Mouse (Mus musculus) hindbrain, postnatal 0 days (tissue): ENCODE measurements around the gene Muc5b. TPM values are rescaled to one million over a fixed set of nuclear protein-coding genes. Genes with fewer than 3 reads are reported as not detected.
"Not testable (repeated sequence)": the region's sequence is repeated elsewhere in the genome, so short reads cannot be mapped to it uniquely, and the experiment has no call there.

ENCODE experiments used
- ATAC-seq: fragments of 200-750 bp; cut with Nextera tagmentation; 2 replicates; pipeline ENCODE4 v1.8.0; 2017; ENCODE audit warnings: mild to moderate bottlenecking, moderate TSS enrichment, moderate library complexity
- DNase-seq: peaks from one replicate; pipeline ENCODE4 v3.0.0-alpha.2; 2015; ENCODE audit warnings: low spot score
- H3K27ac ChIP-seq: fragments of 300-500 bp; sonication (generic); 2 replicates; pipeline ENCODE4 v1.5.1; 2014; ENCODE audit warnings: mild to moderate bottlenecking
- H3K27me3 ChIP-seq: fragments of 300-500 bp; sonication (generic); 2 replicates; pipeline ENCODE4 v1.6.1; 2014; ENCODE audit warnings: low read length, mixed read lengths; ENCODE audit not compliant: insufficient read depth
- H3K36me3 ChIP-seq: fragments of 300-500 bp; sonication (generic); 2 replicates; pipeline ENCODE4 v1.6.1; 2014; ENCODE audit warnings: low read length, mixed read lengths; ENCODE audit not compliant: insufficient read depth
- H3K4me1 ChIP-seq: fragments of 300-500 bp; sonication (generic); 2 replicates; pipeline ENCODE4 v1.6.1; 2014; ENCODE audit warnings: antibody characterized with exemption, low read length, mixed read lengths; ENCODE audit not compliant: insufficient read depth
- H3K4me2 ChIP-seq: fragments of 300-500 bp; sonication (generic); 2 replicates; pipeline ENCODE4 v1.6.1; 2014; ENCODE audit warnings: low read depth, mild to moderate bottlenecking, low read length, moderate library complexity, mixed read lengths
- H3K4me3 ChIP-seq: fragments of 300-500 bp; sonication (generic); 2 replicates; pipeline ENCODE4 v1.5.1; 2014; ENCODE audit warnings: low read length
- H3K9ac ChIP-seq: fragments of 300-500 bp; sonication (generic); replicated peaks from 2 replicates; pipeline ENCODE4 v1.6.1; 2014; ENCODE audit warnings: mild to moderate bottlenecking, low read length, moderate library complexity, mixed read lengths
- H3K9me3 ChIP-seq: fragments of 300-500 bp; sonication (generic); 2 replicates; pipeline ENCODE4 v1.6.1; 2016; ENCODE audit warnings: low read length, mixed read lengths
- CTCF ChIP-seq: IDR thresholded peaks from 2 replicates; pipeline ENCODE4 v1.5.1; 2016; ENCODE audit warnings: antibody characterized with exemption, control low read depth, low read depth
- WGBS: fragments of 180-500 bp; shearing (Covaris S2); extraction: QIAGEN DNeasy Blood & Tissue Kit; methylation state at CpG from one replicate; pipeline ENCODE4 v1.1.7; 2014; 5-methylcytosine and 5-hydroxymethylcytosine counted together
- polyA plus RNA-seq: library from polyadenylated mRNA; unstranded; fragments of >200 nt; fragmentation: Nextera tagmentation; extraction: Ambion mirVana; gene quantifications from 2 replicates; pipeline ENCODE4 v1.2.1, GENCODE M21; 2015
- total RNA-seq: library from RNA; depleted of rRNA; stranded (reverse); fragments of >200 nt; gene quantifications from 2 replicates; pipeline ENCODE4 v1.2.3, GENCODE M21; 2014; rRNA removed

Muc5b gene
- not detected in 2 replicates for total RNA-seq
- polyA plus RNA-seq, result 0.03 TPM in 2 replicates

GRCm38 (mm10) chr7:141838779-141839178 lies at the start of gene Muc5b:
Gene Muc5b (plus strand): TSS chr7:141839070.
- H3K36me3 ChIP-seq, result no peaks in the 10 kb centered on the region
- ATAC-seq, result 0 out of 2 replicates have a peak, but pooled peaks have one; percentile 27
- H3K9me3 ChIP-seq, result no peaks in the 10 kb centered on the region
- DNase-seq, result peak; percentile 23
- H3K4me1 ChIP-seq, result no peaks in the 10 kb centered on the region
- no peak within 1 kb of the TSS for H3K9ac ChIP-seq
- no peaks in the 10 kb centered on the region for H3K27me3 ChIP-seq
- no peak for TF ChIP-seq CTCF
- no peak within 1 kb of the TSS for H3K27ac ChIP-seq
- 62% methylated on average over 5 of the region's 5 CpGs for WGBS
- H3K4me2 ChIP-seq, result no peak within 1 kb of the TSS
- no peak within 1 kb of the TSS for H3K4me3 ChIP-seq

GRCm38 (mm10) chr7:141794251-141794650 lies 44.6 kb upstream of the Muc5b start:
- DNase-seq (no peak), ATAC-seq (no peak)
- WGBS, result 100% methylated on average over 1 of the region's 1 CpGs
- no peak for TF ChIP-seq CTCF
- no peak overlapping the region for H3K4me2 ChIP-seq
- H3K36me3 ChIP-seq, result no peaks in the 10 kb centered on the region
- H3K4me1 ChIP-seq, result no peaks in the 10 kb centered on the region
- no peak overlapping the region for H3K9ac ChIP-seq
- H3K27ac ChIP-seq, result no peak overlapping the region
- H3K4me3 ChIP-seq, result no peak overlapping the region
- no peaks in the 10 kb centered on the region for H3K27me3 ChIP-seq
- no peaks in the 10 kb centered on the region for H3K9me3 ChIP-seq

- ATAC-seq, result no peak
- Histone ChIP-seq H3K4me2 (no peak overlapping the region), H3K4me1 (no peaks in the 10 kb centered on the region), H3K27ac (no peak overlapping the region), H3K36me3 (no peaks in the 10 kb centered on the region), H3K27me3 (no peaks in the 10 kb centered on the region), H3K9ac (no peak overlapping the region), H3K9me3 (no peaks in the 10 kb centered on the region), H3K4me3 (no peak overlapping the region)
- no peak for TF ChIP-seq CTCF
- 88% methylated on average over 7 of the region's 7 CpGs for WGBS
- no peak for DNase-seq
Measured at GRCm38 (mm10) chr7:141803206-141803605, 35.7 kb upstream of the Muc5b start.

GRCm38 (mm10) chr7:141805384-141805783 lies 33.5 kb upstream of the Muc5b start:
- WGBS, result 78% methylated on average over 7 of the region's 7 CpGs
- H3K27me3 ChIP-seq, result no peaks in the 10 kb centered on the region
- H3K4me1 ChIP-seq, result no peaks in the 10 kb centered on the region
- H3K4me2 ChIP-seq, result no peak overlapping the region
- no peak overlapping the region for H3K9ac ChIP-seq
- H3K36me3 ChIP-seq, result no peaks in the 10 kb centered on the region
- DNase-seq, result no peak
- no peaks in the 10 kb centered on the region for H3K9me3 ChIP-seq
- no peak for TF ChIP-seq CTCF
- H3K27ac ChIP-seq, result no peak overlapping the region
- ATAC-seq, result no peak
- no peak overlapping the region for H3K4me3 ChIP-seq

- H3K27ac ChIP-seq, H3K36me3 ChIP-seq, H3K4me1 ChIP-seq, H3K27me3 ChIP-seq, H3K4me2 ChIP-seq, ATAC-seq, DNase-seq, H3K9ac ChIP-seq, H3K4me3 ChIP-seq, H3K9me3 ChIP-seq: not testable (repeated sequence)
- no CpG with 5 or more reads among the region's 4 CpGs for WGBS
Measured at GRCm38 (mm10) chr7:141807823-141808222, 31.0 kb upstream of the Muc5b start.

- not testable (repeated sequence) for H3K4me3 ChIP-seq, H3K27me3 ChIP-seq, H3K4me2 ChIP-seq, DNase-seq, H3K9me3 ChIP-seq, H3K27ac ChIP-seq, H3K9ac ChIP-seq, H3K36me3 ChIP-seq, ATAC-seq, H3K4me1 ChIP-seq
- WGBS, result no CpG with 5 or more reads among the region's 4 CpGs
Measured at GRCm38 (mm10) chr7:141809933-141810332, 28.9 kb upstream of the Muc5b start.

GRCm38 (mm10) chr7:141813321-141813720 lies 25.5 kb upstream of the Muc5b start:
- Histone ChIP-seq H3K4me3 (no peak overlapping the region), H3K36me3 (no peaks in the 10 kb centered on the region), H3K27ac (no peak overlapping the region), H3K9ac (no peak overlapping the region), H3K4me1 (no peaks in the 10 kb centered on the region; the same call in 1 of the 2 replicates), H3K4me2 (no peak overlapping the region), H3K9me3 (no peaks in the 10 kb centered on the region), H3K27me3 (no peaks in the 10 kb centered on the region)
- ATAC-seq (no peak), DNase-seq (no peak)
- no peak for TF ChIP-seq CTCF
- 87% methylated on average over 4 of the region's 4 CpGs for WGBS
